Mouse (Mus musculus) v-Abl transformed pro-B cells (cell line): ENCODE data around the gene 4930407I10Rik.

Experiments
- in situ Hi-C, 2 experiments: fragments of 400-800 bp; cut with MboI; formaldehyde crosslinking; loops; one replicate each; pipeline ENCODE4 v1.15.1; 2025; ENCODE audit not compliant: unreplicated experiment in 2 of 2

The 4930407I10Rik gene

DNA sequence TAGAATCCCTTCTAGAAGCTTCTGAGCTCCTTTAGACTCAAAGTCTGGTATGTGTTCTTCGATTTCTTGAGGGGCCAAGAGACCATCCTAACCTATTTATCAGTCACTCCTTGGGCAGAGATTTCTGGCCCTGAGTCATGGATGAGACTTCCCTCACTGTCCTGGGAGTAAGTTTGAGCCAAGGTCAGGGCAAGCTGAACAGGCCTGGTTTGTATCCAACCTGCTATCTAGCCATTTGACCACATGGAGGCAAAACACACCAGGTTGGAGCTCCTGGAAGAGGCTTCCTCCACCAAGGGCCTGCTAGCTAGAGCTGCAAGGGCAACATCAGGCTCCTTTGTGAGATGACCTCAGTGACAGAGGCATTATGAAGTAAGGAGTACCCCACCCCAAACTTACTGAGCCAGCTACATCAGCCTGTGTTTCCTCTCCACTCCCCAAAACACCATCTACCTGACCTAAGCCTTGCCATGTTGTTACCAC is at the start of gene 4930407I10Rik:
4930407I10Rik (plus strand) TSS at position 433 of the 483 bp plus-strand sequence.
- in situ Hi-C loops = loop anchor here (10.0 to 25.0 kb wide), 2 partner anchors 104 to 2004 kb away; partner anchors contain the start of gene Efcab6 (in 1 of the 2)

- in situ Hi-C loops = loop anchor here in 1 of 2 experiments (5.0 kb wide), 1 partner anchor 35 kb away; the partner anchor contains the start of gene Snu13
Observed at GRCm38 (mm10) chr15:82011947-82012346, 47.0 kb upstream of the 4930407I10Rik start.

DNA sequence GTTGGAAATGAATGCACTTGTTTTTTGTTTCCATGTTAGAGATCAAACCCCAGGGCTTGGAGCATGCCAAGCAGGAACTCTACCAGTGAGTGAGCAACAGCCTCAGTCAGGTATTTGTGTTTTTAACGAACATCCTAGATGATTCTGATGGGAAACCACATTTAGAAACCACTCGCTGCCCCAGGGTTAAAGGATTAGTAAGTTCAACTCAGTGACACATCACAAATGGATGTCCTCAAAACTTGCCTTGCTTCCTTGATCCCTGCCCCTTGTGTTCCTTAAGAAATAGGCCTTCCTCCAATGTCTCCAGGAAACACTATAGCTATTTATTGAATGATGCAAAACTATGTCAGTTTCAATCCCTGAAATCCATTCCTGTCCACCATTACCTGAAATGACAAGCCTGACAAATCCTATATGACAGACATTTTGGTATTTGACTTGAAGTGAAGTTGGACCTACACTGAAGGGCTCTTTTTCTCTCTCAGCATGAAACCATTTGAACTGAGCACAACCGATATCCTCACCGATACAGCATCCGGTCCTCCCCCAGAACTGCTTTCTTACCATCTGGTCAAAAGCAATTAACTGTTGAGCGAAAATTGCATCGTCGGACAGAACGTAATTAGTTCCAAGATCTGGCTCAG is 44.1 kb upstream of the 4930407I10Rik start:
- in situ Hi-C loops = loop anchor here in 1 of 2 experiments (5.0 kb wide), 1 partner anchor 32 kb away; the partner anchor contains the start of gene Snu13

GRCm38 (mm10) chr15:82015392-82016100 is 43.4 kb upstream of the 4930407I10Rik start:
- in situ Hi-C loops = no loop called here

GRCm38 (mm10) chr15:82016101-82016808 is 42.7 kb upstream of the 4930407I10Rik start:
- in situ Hi-C loops = no loop called here

DNA sequence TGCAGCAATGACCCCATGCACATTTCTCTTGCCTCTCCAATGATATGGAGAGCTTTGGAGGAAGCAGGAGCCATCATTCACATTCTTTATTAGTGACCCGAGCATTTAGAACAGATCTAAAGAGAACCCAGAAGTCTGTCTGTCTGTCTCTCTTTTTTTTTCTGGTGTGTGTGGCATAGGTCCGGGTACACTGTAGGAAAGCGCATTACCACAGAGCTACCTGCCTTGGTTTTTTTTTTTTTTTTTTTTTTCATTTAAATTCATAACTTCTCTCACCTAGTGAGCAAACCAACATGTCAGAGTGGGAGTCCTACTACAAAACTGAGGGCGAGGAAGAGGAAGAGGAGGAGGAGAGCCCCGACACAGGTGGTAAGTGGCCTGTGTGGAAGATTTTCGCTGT is 42.1 kb upstream of the 4930407I10Rik start:
- in situ Hi-C loops = no loop called here

DNA sequence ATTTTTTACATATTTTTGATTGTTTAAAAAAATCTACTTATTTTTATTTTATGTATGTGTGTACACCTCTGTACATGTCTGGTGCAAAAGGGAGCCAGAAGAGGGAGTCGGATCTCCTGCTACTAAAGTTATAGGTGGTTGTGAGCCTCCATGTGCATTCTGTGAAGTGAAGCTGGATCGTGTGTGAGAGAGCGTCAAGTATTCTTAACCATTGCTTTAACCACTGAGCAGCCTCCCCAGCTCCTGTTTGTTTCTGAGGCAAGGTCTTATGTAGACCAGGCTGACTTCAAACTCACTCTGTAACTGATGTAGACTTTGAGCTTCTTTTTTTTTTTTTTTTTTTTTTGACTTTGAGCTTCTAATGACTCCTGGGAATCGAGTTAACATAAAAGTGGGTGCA is 41.5 kb upstream of the 4930407I10Rik start:
- in situ Hi-C loops = no loop called here

GRCm38 (mm10) chr15:82019288-82019687 is 39.7 kb upstream of the 4930407I10Rik start:
- in situ Hi-C loops = no loop called here

DNA sequence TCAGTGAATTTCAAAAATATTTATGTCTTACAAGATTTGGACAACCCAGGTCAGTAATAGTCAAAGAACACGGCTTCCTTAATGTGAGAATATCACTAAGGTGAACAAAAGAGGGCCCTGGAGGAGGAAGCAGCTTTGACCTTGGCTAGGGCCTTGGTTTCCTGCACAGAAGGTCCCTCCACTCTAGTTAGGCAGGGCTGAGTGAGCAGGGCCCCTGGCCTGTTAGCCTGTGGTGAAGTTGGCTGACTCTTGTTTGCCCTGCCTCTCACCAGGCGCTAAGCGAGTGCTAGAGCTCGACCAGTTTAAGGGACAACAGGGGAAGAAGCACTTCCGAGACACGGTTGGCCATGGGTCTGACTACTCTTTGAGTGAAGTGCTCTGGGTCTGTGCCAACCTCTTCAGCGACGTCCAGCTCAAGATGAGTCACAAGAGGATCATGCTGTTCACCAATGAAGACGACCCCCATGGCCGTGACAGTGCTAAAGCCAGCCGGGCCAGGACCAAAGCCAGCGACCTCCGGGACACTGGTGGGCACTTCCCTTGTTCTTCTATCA is 36.3 kb upstream of the 4930407I10Rik start:
- in situ Hi-C loops = no loop called here

GRCm38 (mm10) chr15:82023965-82024635 is 34.9 kb upstream of the 4930407I10Rik start:
- in situ Hi-C loops = no loop called here

DNA sequence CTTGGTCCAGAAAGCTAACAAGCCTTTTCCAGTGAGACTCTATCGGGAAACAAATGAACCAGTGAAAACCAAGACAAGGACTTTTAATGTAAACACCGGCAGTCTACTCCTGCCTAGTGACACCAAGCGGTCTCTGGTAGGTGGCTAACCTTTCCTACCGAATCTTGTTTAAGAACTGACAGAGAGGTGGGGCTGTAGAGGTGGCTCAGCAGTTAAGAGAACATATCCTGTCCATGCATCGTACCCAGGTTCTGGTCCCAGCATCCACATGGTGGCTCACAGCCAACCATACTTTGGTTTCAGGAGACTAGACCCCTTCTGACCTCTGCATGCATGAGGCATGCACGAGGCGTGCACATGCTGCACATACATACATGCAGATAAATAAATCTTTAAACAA is 31.7 kb upstream of the 4930407I10Rik start:
- in situ Hi-C loops = loop anchor here in 1 of 2 experiments (5.0 to 25.0 kb wide), 2 partner anchors 170 to 1490 kb away; partner anchors contain the start of gene Tob2

GRCm38 (mm10) chr15:82027726-82028125 is 31.2 kb upstream of the 4930407I10Rik start:
- in situ Hi-C loops = loop anchor here in 1 of 2 experiments (5.0 to 25.0 kb wide), 2 partner anchors 170 to 1490 kb away; partner anchors contain the start of gene Tob2

- in situ Hi-C loops = loop anchor here in 1 of 2 experiments (25.0 kb wide), 1 partner anchor 1495 kb away; no protein-coding TSS in a partner anchor
Observed at GRCm38 (mm10) chr15:82032386-82032785, 26.6 kb upstream of the 4930407I10Rik start.

DNA sequence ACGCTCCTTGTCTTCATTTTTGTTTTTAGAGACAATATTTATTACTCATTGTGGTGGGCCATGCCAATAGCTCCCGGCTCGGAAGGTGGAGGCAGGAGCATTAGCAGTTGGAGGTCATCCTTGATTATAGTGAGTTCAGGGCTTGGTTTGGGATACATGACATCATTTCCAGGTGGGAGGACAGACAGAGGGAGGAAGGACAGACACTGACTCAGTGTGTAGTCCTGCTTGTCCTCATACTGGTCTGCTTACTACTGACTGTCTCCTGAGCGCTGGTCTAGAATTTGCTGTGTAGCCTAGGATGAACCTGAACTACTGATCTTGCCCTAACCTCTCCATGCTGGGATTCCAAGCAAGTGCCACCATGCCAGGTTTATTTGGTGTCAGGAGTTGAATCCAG is 25.2 kb upstream of the 4930407I10Rik start, which contains the start of gene Desi1:
Desi1 (minus strand) TSS at position 101 of the 400 bp plus-strand sequence.
- in situ Hi-C loops = loop anchor here in 1 of 2 experiments (25.0 kb wide), 1 partner anchor 1496 kb away; no protein-coding TSS in a partner anchor

DNA sequence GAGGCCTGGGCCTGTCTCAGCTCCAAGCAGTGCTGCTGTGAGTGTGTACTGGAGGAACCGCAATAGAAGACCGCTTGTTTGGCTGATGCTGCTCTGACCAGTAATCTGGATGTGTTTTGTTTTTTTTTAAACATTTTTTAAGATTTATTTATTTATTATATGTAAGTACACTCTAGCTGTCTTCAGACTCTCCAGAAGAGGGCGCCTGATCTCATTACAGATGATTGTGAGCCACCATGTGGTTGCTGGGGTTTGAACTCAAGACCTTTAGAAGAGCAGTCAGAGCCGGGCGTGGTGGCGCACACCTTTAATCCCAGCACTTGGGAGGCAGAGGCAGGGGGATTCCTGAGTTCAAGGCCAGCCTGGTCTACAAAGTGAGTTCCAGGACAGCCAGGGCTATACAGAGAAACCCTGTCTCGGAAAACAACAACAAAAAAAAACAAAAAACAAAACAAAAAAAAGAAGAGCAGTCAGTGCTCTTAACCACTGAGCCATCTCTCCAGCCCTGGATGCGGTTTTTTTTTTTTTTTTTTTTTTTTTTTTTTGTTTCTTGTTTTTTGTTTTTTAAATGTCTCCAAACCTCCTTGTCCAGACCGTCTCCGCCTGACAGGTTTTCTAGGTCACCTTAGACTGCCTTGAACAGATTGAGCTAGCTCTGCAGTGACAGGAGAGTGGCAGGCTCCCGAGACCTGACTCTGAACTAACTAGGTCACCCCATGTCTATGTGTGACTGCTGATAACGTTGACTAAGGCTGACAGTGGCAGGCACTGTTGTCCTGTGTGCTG is 22.9 kb upstream of the 4930407I10Rik start:
- in situ Hi-C loops = loop anchor here in 1 of 2 experiments (25.0 kb wide), 1 partner anchor 1499 kb away; no protein-coding TSS in a partner anchor

GRCm38 (mm10) chr15:82040650-82041049 is 18.3 kb upstream of the 4930407I10Rik start:
- in situ Hi-C loops = loop anchor here in 1 of 2 experiments (25.0 kb wide), 1 partner anchor 1503 kb away; no protein-coding TSS in a partner anchor

GRCm38 (mm10) chr15:82044166-82044784 is 14.7 kb upstream of the 4930407I10Rik start:
- in situ Hi-C loops = loop anchor here in 1 of 2 experiments (25.0 kb wide), 1 partner anchor 1507 kb away; no protein-coding TSS in a partner anchor
